Mouse (Mus musculus) megakaryocyte progenitor cell, adult 5-6 weeks (primary cell): ENCODE measurements around the gene Slc9a4. TPM values are rescaled to one million over a fixed set of nuclear protein-coding genes. Genes with fewer than 3 reads are reported as not detected.
"Not testable (repeated sequence)": the region's sequence is repeated elsewhere in the genome, so short reads cannot be mapped to it uniquely, and the experiment has no call there.

Source experiments
- ATAC-seq: replicated peaks from 2 replicates; pipeline ENCODE4 v1.8.0; 2016; ENCODE audit warnings: mild to moderate bottlenecking, moderate TSS enrichment, inconsistent platforms; ENCODE audit not compliant: poor library complexity
- total RNA-seq, 2 experiments: library from RNA; stranded (forward) in 1 of 2; stranded (reverse) in 1 of 2; fragments of 157-497, 149-512 nt in 1 of 2; fragments of 200-1000 nt in 1 of 2; gene quantifications; 2 replicates each; pipeline versions ENCODE4 v1.2.3 to v1.2.4; 2015 to 2017

Slc9a4 gene
- total RNA-seq, 2 experiments from 2014 or later = not detected

- no peak for ATAC-seq
These were observed 68.4 kb downstream of the Slc9a4 start for GRCm38 (mm10) chr1:40648234-40648633.

DNA sequence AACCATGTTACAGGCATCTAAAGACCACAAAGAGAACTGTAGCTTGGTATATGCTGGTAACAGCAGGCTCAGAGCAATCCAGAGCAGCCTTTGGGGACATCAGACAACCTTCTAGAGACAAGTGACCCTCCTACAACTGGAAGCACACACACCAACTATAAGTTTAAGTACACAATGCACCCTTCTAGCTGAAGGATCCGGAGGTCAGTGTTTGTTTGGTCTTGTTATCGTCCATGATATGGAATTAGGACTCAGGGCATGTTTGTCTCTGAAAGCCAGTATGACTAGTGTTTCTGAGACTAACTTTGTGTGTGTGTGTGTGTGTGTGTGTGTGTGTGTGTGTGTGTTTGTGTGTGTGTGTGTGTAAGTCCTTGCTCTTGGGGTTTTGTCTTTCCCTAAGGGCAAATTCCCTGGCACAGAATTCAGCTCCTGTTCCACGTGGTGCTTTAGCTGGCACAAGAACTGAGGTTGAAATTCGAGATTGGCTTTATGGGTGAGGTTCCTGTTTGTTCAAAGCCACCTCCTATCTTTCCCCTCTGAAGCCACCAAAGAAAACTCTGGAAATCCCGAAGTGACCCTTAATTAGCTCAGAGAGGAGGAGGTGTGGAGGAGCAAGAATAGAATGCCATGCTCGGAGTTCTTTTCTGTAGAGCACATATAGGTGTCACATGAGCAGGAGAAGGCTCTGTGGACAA lies 71.1 kb downstream of the Slc9a4 start:
- no peak for ATAC-seq

GRCm38 (mm10) chr1:40657035-40657434 lies 77.2 kb downstream of the Slc9a4 start:
- no peak for ATAC-seq

DNA sequence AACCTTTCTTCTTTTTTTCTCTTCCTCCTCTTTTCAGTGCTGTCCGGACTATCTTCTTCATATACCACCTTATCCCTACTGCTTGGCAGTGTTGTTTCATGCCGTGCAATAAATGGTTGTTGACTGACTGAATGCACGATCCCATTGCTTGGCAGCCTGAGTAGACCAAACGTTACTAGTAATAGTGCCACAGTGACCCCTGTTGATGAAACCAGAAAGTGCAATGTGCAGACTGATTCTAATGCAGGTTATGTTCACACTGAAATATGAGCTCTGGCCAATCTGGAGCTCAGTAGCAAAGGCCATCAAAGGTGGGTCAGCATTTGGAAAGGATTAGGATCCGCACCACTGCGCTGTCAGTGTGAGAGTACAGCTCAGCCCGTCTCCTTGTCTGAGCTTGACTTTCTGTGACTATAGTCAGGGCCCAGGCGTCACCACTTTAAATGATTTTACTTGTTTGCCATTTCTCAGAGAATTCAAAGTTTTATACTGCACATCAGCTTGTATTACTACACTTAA lies 78.2 kb downstream of the Slc9a4 start:
- ATAC-seq = peak; percentile 92

DNA sequence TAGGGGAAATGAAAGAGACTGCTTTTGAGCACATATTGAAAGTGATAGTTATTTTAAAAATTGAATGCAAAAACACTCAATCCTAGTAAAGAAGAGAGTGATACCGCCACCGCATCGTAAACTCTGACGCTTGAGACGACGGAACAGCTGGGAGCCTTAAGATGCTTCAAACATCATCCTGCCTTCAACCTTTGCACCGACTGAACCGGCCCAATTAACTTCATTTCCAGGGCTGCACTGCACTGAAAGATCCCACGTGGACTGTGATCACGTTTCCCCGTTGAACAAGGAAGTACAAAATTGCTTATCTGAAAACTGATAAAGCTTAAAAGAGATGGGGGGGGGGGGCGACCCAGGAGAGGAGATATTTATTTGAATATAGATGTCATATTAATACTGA lies 79.1 kb downstream of the Slc9a4 start:
- no peak for ATAC-seq

DNA sequence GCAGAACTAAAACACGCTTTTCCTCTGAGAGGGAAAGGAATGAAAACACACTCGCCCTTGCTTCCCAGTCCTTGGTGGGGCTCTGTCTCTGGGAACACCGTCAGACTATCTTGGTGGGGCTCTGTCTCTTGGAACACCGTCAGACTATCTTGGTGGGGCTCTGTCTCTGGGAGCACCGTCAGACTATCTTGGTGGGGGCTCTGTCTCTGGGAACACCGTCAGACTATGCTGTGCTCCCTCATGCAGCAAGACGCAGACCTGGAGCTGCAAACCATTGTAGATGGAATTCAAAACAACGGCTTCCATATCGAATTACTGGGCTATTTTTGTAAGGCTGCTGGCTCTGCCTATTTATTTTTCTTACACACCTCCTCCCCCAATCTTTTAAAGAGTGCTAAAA lies 79.6 kb downstream of the Slc9a4 start:
- ATAC-seq = no peak

GRCm38 (mm10) chr1:40660838-40661237 lies 81.0 kb downstream of the Slc9a4 start:
- ATAC-seq = no peak

GRCm38 (mm10) chr1:40665401-40666370 lies 85.8 kb downstream of the Slc9a4 start:
- ATAC-seq = no peak

DNA sequence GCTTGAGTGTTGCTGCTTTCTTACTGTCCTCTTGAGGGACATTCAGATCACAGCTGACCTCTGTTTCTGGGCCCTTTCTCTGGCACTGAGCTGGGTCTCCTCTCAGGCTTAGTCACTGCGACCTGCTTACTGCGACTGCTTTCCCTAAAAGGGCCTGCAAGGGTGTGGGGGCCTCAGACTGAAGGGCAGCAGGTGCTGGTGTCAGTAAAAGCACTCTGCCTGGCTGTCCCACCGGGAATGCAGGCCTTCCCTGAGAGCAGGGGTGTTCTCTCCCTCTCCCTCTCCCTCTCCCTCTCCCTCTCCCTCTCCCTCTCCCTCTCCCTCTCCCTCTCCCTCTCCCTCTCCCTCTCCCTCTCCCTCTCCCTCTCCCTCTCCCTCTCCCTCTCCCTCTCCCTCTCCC lies 87.6 kb downstream of the Slc9a4 start:
- not testable (repeated sequence) for ATAC-seq

DNA sequence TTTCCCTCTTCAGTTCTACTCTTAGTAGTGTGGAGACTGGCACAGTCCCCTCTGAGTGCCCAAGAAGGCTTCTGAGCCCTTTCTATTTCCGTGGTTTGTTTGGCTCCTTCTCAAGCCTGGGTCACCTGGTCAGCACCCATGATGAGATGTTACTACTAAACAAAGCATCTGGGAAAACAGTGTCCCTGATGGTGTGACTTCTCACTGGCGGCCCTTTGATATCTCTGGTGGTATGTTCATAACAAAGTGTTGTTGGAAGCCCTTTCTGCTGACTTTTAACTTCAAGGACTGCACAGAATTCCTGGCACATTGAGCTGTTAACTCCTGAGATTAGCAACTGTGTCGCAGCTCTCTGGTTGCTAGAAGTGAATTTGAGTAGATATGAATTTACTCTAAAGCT lies 90.1 kb downstream of the Slc9a4 start:
- no peak for ATAC-seq

DNA sequence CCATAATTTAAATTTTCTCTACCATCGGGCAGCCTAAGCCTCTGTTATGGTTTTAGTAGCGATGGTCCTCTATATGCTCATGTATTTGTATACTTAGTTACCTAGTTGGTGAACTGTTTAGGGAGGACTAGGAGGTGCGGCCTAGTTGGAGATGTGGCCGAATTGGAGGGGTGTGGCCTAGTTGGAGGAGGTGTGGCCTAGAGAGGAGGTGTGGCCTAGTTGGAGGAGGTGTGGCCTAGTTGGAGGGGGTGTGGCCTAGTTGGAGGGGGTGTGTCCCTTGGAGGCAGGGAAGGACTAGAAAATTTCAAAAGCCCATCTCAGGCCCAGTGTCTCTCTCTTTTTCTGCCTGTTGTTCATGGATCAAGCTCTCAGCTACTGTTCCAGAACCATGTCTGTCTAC lies 91.6 kb downstream of the Slc9a4 start:
- ATAC-seq = peak; percentile 46; the same call in 1 of the 2 replicates

DNA sequence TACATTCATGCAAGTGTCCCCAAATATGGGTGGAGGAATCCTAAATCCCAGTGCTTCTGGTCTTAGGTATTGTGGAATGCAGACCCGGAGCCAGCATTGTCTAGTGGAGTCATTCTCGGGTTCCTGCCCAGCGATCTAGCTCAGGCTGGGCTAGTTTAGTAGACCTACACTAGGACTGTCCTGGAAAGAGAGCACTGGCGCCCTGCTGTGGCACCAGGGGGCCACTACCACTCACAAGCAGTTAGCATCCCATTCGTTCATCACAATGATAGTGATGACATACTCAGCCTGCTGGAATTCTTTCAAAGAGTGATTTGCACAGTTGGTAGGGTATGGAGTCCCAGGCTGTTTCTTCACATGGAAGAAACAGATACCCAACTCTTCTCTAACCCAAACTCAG lies 97.4 kb downstream of the Slc9a4 start:
- peak; percentile 52; the same call in 1 of the 2 replicates for ATAC-seq

Other genes with a start within 250 kb of the Slc9a4 start
- gene Il1rl1, start 150.5 kb upstream of the Slc9a4 start, total RNA-seq (2015) = 5.3 and 11.7 TPM in 2 replicates
- 5.9 and 11.3 TPM in 2 replicates for gene Il1rl1, start 150.5 kb upstream of the Slc9a4 start, total RNA-seq (2017)
- gene Il18r1, start 114.5 kb upstream of the Slc9a4 start, total RNA-seq (2015) = 0.54 and 1.6 TPM in 2 replicates
- gene Il18r1, start 114.5 kb upstream of the Slc9a4 start, total RNA-seq (2017) = 0.46 and 0.91 TPM in 2 replicates
- gene Il18rap, start 64.7 kb upstream of the Slc9a4 start, total RNA-seq (2015) = 11.2 and 11.4 TPM in 2 replicates
- gene Il18rap, start 64.7 kb upstream of the Slc9a4 start, total RNA-seq (2017) = 9.6 and 10.7 TPM in 2 replicates
- not detected in 2 replicates for gene Slc9a2, start 100.5 kb downstream of the Slc9a4 start, total RNA-seq (2015)
- 0.04 and 0.10 TPM in 2 replicates for gene Slc9a2, start 100.5 kb downstream of the Slc9a4 start, total RNA-seq (2017)
- 1.1 and 1.4 TPM in 2 replicates for gene Mfsd9, start 210.6 kb downstream of the Slc9a4 start, total RNA-seq (2015)
- 2.4 and 3.0 TPM in 2 replicates for gene Mfsd9, start 210.6 kb downstream of the Slc9a4 start, total RNA-seq (2017)
- not detected in 2 replicates for gene Tmem182, start 225.5 kb downstream of the Slc9a4 start, total RNA-seq (2015)
- not detected in 2 replicates for gene Tmem182, start 225.5 kb downstream of the Slc9a4 start, total RNA-seq (2017)